Mouse (Mus musculus) spleen, adult 2 months (tissue): ENCODE results near the gene Cfd.

Experiments
- CTCF ChIP-seq: fragments of 200-500 bp; IDR thresholded peaks from 2 replicates; pipeline ENCODE4 v1.5.1; 2011; ENCODE audit warnings: mild to moderate bottlenecking, inconsistent platforms; ENCODE audit not compliant: insufficient read depth, insufficient read length, insufficient replicate concordance; ENCODE audit errors: extremely low read depth
- POLR2A ChIP-seq: fragments of 200-500 bp; IDR thresholded peaks from 2 replicates; pipeline ENCODE4 v1.6.1; 2011; ENCODE audit warnings: low read depth, low read length, inconsistent platforms

GRCm38 (mm10) chr10:79931797-79932196 is 41.1 kb downstream of the Cfd start:
- TF ChIP-seq CTCF: no peak
- no peak for TF ChIP-seq POLR2A
